ENCODE assay signal across 21 mouse cellular contexts in genomic region chr1:69375246-69375645, GRCm38 (mm10).
"Had no signal": no experiment of that assay in that cellular context is flagged by ENCODE, and none has a peak within 500 bp of the region (broad histone marks: within the 10 kb centered on the region; RNA-seq: fewer than 3 reads in every experiment).

No protein-coding gene starts in this region.

- H3K9ac ChIP-seq: kidney, embryonic 15.5 days; limb, embryonic 12.5 days; limb, embryonic 15.5 days; liver, embryonic 14.5 days; liver, postnatal 0 days; lung, embryonic 14.5 days; midbrain, embryonic 12.5 days; midbrain, embryonic 15.5 days; neural tube, embryonic 13.5 days; stomach, embryonic 15.5 days had no signal

- H3K27ac ChIP-seq: kidney, embryonic 15.5 days; limb, embryonic 12.5 days; limb, embryonic 15.5 days; liver, embryonic 14.5 days; macrophage; midbrain, embryonic 12.5 days; midbrain, embryonic 15.5 days; neural tube, embryonic 13.5 days; stomach, embryonic 15.5 days had no signal

- H3K36me3 ChIP-seq: kidney, embryonic 15.5 days; limb, embryonic 12.5 days; limb, embryonic 15.5 days; midbrain, embryonic 12.5 days; midbrain, embryonic 15.5 days; neural tube, embryonic 13.5 days; stomach, embryonic 15.5 days had no signal

- DNase-seq: kidney, adult 8-10 months; kidney, postnatal 14 days; kidney, postnatal 4 days; left cerebral cortex, postnatal 4 days; liver, postnatal 0 days; lung, embryonic 14.5 days; retina, postnatal 1 day; right cerebral cortex, postnatal 25 days; spleen, adult 18-20 months; thymus, postnatal 36 days had no signal

- ATAC-seq: liver, postnatal 0 days; lung, postnatal 0 days; midbrain, embryonic 15.5 days had no signal

- H3K4me3 ChIP-seq: kidney, embryonic 15.5 days; limb, embryonic 12.5 days; limb, embryonic 15.5 days; midbrain, embryonic 12.5 days; midbrain, embryonic 15.5 days; neural tube, embryonic 13.5 days; stomach, embryonic 15.5 days had no signal

- H3K9me3 ChIP-seq: limb, embryonic 15.5 days; midbrain, embryonic 15.5 days; stomach, embryonic 15.5 days had no signal

- H3K4me1 ChIP-seq: kidney, embryonic 15.5 days; limb, embryonic 12.5 days; limb, embryonic 15.5 days; midbrain, embryonic 12.5 days; midbrain, embryonic 15.5 days; neural tube, embryonic 13.5 days; stomach, embryonic 15.5 days had no signal

- H3K27me3 ChIP-seq: kidney, embryonic 15.5 days; limb, embryonic 12.5 days; limb, embryonic 15.5 days; midbrain, embryonic 12.5 days; midbrain, embryonic 15.5 days; neural tube, embryonic 13.5 days; stomach, embryonic 15.5 days had no signal

- H3K4me2 ChIP-seq: kidney, embryonic 15.5 days; limb, embryonic 12.5 days; limb, embryonic 15.5 days; liver, embryonic 11.5 days; lung, embryonic 14.5 days; midbrain, embryonic 12.5 days; midbrain, embryonic 15.5 days; neural tube, embryonic 13.5 days; stomach, embryonic 15.5 days had no signal
